Mouse (Mus musculus): ENCODE results near the gene Tmem52. TPM values are rescaled to one million over a fixed set of nuclear protein-coding genes. Genes with fewer than 3 reads are reported as not detected.

The Tmem52 gene
- total and polyA plus RNA-seq, 3 experiments: not detected

DNA sequence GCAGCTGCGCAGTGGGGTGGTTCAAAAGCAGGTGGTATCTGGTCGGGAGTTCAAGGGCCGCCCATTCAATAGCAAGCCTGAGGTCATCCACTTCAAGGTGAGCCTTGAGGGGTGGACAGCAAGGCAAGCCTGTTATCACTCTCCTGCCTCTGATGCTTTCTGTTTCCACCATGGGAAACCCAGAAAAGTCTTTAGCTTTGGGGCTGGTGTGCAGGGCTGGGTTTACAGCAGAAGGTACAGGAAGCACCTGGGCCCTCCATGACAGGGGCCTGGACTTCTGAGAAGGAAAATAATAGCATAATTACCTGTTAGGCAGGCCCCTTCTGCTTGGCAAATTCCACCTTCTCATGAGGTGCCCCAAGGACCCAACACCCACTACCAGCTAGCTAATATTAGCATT lies 39.7 kb upstream of the Tmem52 start:
- H3K27me3 ChIP-seq (ENCODE audit: control insufficient read depth in 1 of 2, insufficient read depth in 2 of 2, low read length in 2 of 2): no peaks in the 10 kb centered on the region
- no peaks in the 10 kb centered on the region for H3K79me2 ChIP-seq (ENCODE audit: control insufficient read depth, insufficient read depth, low read length, poor library complexity)
- DNase-seq (ENCODE audit: low read depth, low spot score): no peak
- H3K4me3 ChIP-seq (ENCODE audit: control insufficient read depth in 1 of 2, insufficient read depth in 1 of 2, low read depth in 2 of 2, low read length in 2 of 2): no peak overlapping the region
- H3K9me3 ChIP-seq (replicated peaks; ENCODE audit: insufficient read depth, low read length): no peaks in the 10 kb centered on the region
- no peaks in the 10 kb centered on the region for H3K4me1 ChIP-seq (ENCODE audit: control insufficient read depth in 1 of 2, insufficient read depth in 2 of 2, low read length in 2 of 2)
- TF ChIP-seq EP300 (IDR thresholded peaks at IDR 0.05; ENCODE audit: low read depth in 1 of 2, low read length in 2 of 2) (no peak), CHD1 (IDR thresholded peaks at IDR 0.05; ENCODE audit: low read depth, low read length) (no peak), TBP (IDR thresholded peaks at IDR 0.05; ENCODE audit: low read depth, low read length) (no peak), E2F4 (IDR thresholded peaks at IDR 0.05; ENCODE audit: borderline replicate concordance, low read depth, low read length) (no peak)
- no peak overlapping the region for H3K9ac ChIP-seq (ENCODE audit: control insufficient read depth, low read depth, low read length, poor library complexity, severe bottlenecking)
- H3K27ac ChIP-seq (ENCODE audit: control insufficient read depth, low read depth, low read length): no peak overlapping the region
- H3K36me3 ChIP-seq (ENCODE audit: control insufficient read depth in 1 of 2, insufficient read depth in 2 of 2, low read length in 2 of 2): no peaks in the 10 kb centered on the region

DNA sequence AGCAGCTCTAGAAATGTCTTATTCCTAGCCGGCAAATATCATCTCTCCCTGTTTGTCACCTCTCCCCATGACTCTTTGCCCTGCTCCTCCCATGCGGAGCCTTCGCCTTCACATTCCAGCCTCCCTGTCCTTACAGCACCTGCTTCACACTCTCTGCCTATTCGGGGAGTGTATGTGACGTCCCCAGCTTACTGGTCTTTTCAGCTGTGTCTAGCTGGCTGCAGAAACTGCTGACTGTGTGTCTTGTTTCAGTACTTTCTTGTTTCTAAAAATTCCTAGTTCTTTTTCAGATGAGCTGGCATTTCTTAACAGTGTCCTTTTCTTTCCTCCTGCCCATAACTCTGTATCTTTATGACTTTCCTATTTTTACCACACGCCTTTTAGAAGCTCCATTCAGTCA lies 36.6 kb upstream of the Tmem52 start:
- Histone ChIP-seq H3K9ac (ENCODE audit: control insufficient read depth, low read depth, low read length, poor library complexity, severe bottlenecking) (no peak overlapping the region), H3K27me3 (ENCODE audit: control insufficient read depth in 1 of 2, insufficient read depth in 2 of 2, low read length in 2 of 2) (no peaks in the 10 kb centered on the region), H3K4me3 (ENCODE audit: control insufficient read depth in 1 of 2, insufficient read depth in 1 of 2, low read depth in 2 of 2, low read length in 2 of 2) (no peak overlapping the region), H3K36me3 (ENCODE audit: control insufficient read depth in 1 of 2, insufficient read depth in 2 of 2, low read length in 2 of 2) (no peaks in the 10 kb centered on the region), H3K9me3 (replicated peaks; ENCODE audit: insufficient read depth, low read length) (no peaks in the 10 kb centered on the region), H3K27ac (ENCODE audit: control insufficient read depth, low read depth, low read length) (no peak overlapping the region), H3K4me1 (ENCODE audit: control insufficient read depth in 1 of 2, insufficient read depth in 2 of 2, low read length in 2 of 2) (no peaks in the 10 kb centered on the region), H3K79me2 (ENCODE audit: control insufficient read depth, insufficient read depth, low read length, poor library complexity) (no peaks in the 10 kb centered on the region)
- TF ChIP-seq UBTF (IDR thresholded peaks at IDR 0.05; ENCODE audit: borderline replicate concordance, insufficient read depth, low read depth, low read length) (no peak), MEF2A (IDR thresholded peaks at IDR 0.05; ENCODE audit: extremely low read depth, insufficient replicate concordance, low read depth, low read length, poor library complexity, severe bottlenecking) (no peak), ZMIZ1 (IDR thresholded peaks at IDR 0.05; ENCODE audit: low read depth, low read length) (no peak), TAL1 (IDR thresholded peaks at IDR 0.05; ENCODE audit: low read length) (no peak), GATA1 (IDR thresholded peaks at IDR 0.05; ENCODE audit: low read depth, low read length) (no peak)
- no peak for DNase-seq (ENCODE audit: low read depth, low spot score)

DNA sequence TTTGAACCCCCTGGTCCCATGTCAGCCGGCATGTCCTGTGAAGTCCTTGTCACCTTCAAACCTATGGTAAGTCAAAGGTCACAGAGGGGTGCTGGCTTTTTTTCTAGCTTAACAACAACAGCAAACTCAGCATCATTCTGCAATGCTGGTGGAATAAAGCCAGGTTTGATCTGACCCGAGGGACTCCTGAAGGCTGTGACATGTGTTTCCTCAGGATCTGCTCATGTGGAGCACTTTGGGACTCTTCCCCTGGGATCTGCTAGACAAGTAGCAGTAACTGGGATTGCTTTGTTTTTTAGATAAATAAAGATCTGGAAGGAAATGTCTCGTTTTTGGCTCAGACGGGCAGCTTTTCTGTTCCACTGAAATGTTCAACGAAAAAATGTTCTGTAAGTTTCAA lies 34.9 kb upstream of the Tmem52 start:
- H3K27me3 ChIP-seq (ENCODE audit: control insufficient read depth in 1 of 2, insufficient read depth in 2 of 2, low read length in 2 of 2): no peaks in the 10 kb centered on the region; a peak in 1 of 4 replicates

More for the DNA sequence above, 34.9 kb upstream of the Tmem52 start:
- no peaks in the 10 kb centered on the region for H3K4me1 ChIP-seq (ENCODE audit: control insufficient read depth in 1 of 2, insufficient read depth in 2 of 2, low read length in 2 of 2)
- no peaks in the 10 kb centered on the region for H3K9me3 ChIP-seq (replicated peaks; ENCODE audit: insufficient read depth, low read length)
- no peak overlapping the region for H3K27ac ChIP-seq (ENCODE audit: control insufficient read depth, low read depth, low read length)
- TF ChIP-seq UBTF (IDR thresholded peaks at IDR 0.05; ENCODE audit: borderline replicate concordance, insufficient read depth, low read depth, low read length) (no peak), EP300 (IDR thresholded peaks at IDR 0.05; ENCODE audit: low read depth in 1 of 2, low read length in 2 of 2) (no peak), E2F4 (IDR thresholded peaks at IDR 0.05; ENCODE audit: borderline replicate concordance, low read depth, low read length) (no peak), KAT2A (conservative IDR thresholded peaks at IDR 0.05; ENCODE audit: low read depth, low read length) (no peak), ZKSCAN1 (IDR thresholded peaks at IDR 0.05; ENCODE audit: low read depth, low read length) (no peak), RAD21 (IDR thresholded peaks at IDR 0.05; ENCODE audit: low read depth, low read length) (no peak), CHD1 (IDR thresholded peaks at IDR 0.05; ENCODE audit: low read depth, low read length) (no peak), ZC3H11A (IDR thresholded peaks at IDR 0.05; ENCODE audit: low read depth, low read length) (no peak), MXI1 (IDR thresholded peaks at IDR 0.05; ENCODE audit: low read depth, low read length) (no peak), CHD2 (IDR thresholded peaks at IDR 0.05; ENCODE audit: low read length) (no peak)
- H3K79me2 ChIP-seq (ENCODE audit: control insufficient read depth, insufficient read depth, low read length, poor library complexity): no peaks in the 10 kb centered on the region
- H3K4me3 ChIP-seq (ENCODE audit: control insufficient read depth in 1 of 2, insufficient read depth in 1 of 2, low read depth in 2 of 2, low read length in 2 of 2): no peak overlapping the region
- no peak for DNase-seq (ENCODE audit: low read depth, low spot score)
- no peak overlapping the region for H3K9ac ChIP-seq (ENCODE audit: control insufficient read depth, low read depth, low read length, poor library complexity, severe bottlenecking)
- no peaks in the 10 kb centered on the region for H3K36me3 ChIP-seq (ENCODE audit: control insufficient read depth in 1 of 2, insufficient read depth in 2 of 2, low read length in 2 of 2)

Measured in MEL (cell line).